ENCODE assay signal across 8 mouse cellular contexts in genomic region chr10:81183805-81184204, GRCm38 (mm10). TPM values are rescaled to one million over a fixed set of nuclear protein-coding genes. Genes with fewer than 3 reads are reported as not detected.
DNase-seq lines count a peak whose midpoint lies in the region; ATAC-seq and TF ChIP-seq lines count a peak whose summit lies in the region.
"Had no signal": no experiment of that assay in that cellular context is flagged by ENCODE, and none has a peak within 500 bp of the region (broad histone marks: within the 10 kb centered on the region; RNA-seq: fewer than 3 reads in every experiment).

Gene 4930442H23Rik (minus strand): TSS chr10:81183849.

- H3K27me3 ChIP-seq in neural tube, embryonic 11.5 days (ENCODE audit: control insufficient read depth, insufficient read depth, low read length): no peaks in the 10 kb centered on the region
- no peaks in the 10 kb centered on the region for H3K27me3 ChIP-seq in forebrain, embryonic 15.5 days
- no peaks in the 10 kb centered on the region for H3K27me3 ChIP-seq in liver, embryonic 11.5 days (replicated peaks; ENCODE audit: control insufficient read depth, insufficient read depth, low read length)
- H3K27me3 ChIP-seq in stomach, postnatal 0 days (ENCODE audit: control insufficient read depth, insufficient read depth, low read length): no peaks in the 10 kb centered on the region

- peak within 1 kb of the TSS; percentile 60 for H3K4me3 ChIP-seq in neural tube, embryonic 11.5 days (ENCODE audit: low read depth, low read length)
- peak within 1 kb of the TSS; percentile 72 for H3K4me3 ChIP-seq in forebrain, embryonic 15.5 days
- peak within 1 kb of the TSS; percentile 65 for H3K4me3 ChIP-seq in liver, embryonic 11.5 days (ENCODE audit: low read depth, low read length)
- peak within 1 kb of the TSS; percentile 58 for H3K4me3 ChIP-seq in stomach, postnatal 0 days (ENCODE audit: low read depth, low read length)

- no peak for TF ChIP-seq EP300 in stomach, postnatal 0 days (optimal IDR thresholded peaks at IDR 0.05)

- ATAC-seq in neural tube, embryonic 11.5 days (ENCODE audit: insufficient read depth, low FRiP score, low TSS enrichment): no peak
- ATAC-seq in forebrain, embryonic 15.5 days (replicated peaks): no peak
- no peak for ATAC-seq in liver, embryonic 11.5 days (replicated peaks; ENCODE audit: low FRiP score)
- no peak for ATAC-seq in stomach, postnatal 0 days (ENCODE audit: low FRiP score, low TSS enrichment)

- H3K9me3 ChIP-seq in neural tube, embryonic 11.5 days (ENCODE audit: control insufficient read depth, low read length): no peaks in the 10 kb centered on the region
- H3K9me3 ChIP-seq in forebrain, embryonic 15.5 days: no peaks in the 10 kb centered on the region
- H3K9me3 ChIP-seq in liver, embryonic 11.5 days (ENCODE audit: control insufficient read depth, low read length): no peaks in the 10 kb centered on the region
- H3K9me3 ChIP-seq in stomach, postnatal 0 days (ENCODE audit: control insufficient read depth, low read length): no peaks in the 10 kb centered on the region

- peak within 1 kb of the TSS; percentile 68 for H3K9ac ChIP-seq in neural tube, embryonic 11.5 days (ENCODE audit: low read length)
- H3K9ac ChIP-seq in forebrain, embryonic 15.5 days (replicated peaks): peak within 1 kb of the TSS; percentile 67
- H3K9ac ChIP-seq in liver, embryonic 11.5 days (ENCODE audit: low read depth, low read length): peak within 1 kb of the TSS; percentile 73
- peak within 1 kb of the TSS; percentile 70 for H3K9ac ChIP-seq in stomach, postnatal 0 days (ENCODE audit: low read length)

- no peak for DNase-seq in neural tube, embryonic 11.5 days (ENCODE audit: low spot score)
- no peak for DNase-seq in neural tube, embryonic 10.5 days (ENCODE audit: extremely low spot score, low spot score)
- no peak for DNase-seq in liver, embryonic 11.5 days (ENCODE audit: low spot score)
- no peak for DNase-seq in stomach, postnatal 0 days (ENCODE audit: low spot score)
- DNase-seq in spleen, postnatal 4 days (ENCODE audit: low spot score in 2 of 2): no peak
- DNase-seq in gastrocnemius, postnatal 14 days: no peak

- H3K27ac ChIP-seq in neural tube, embryonic 11.5 days (ENCODE audit: low read depth, low read length): 0 out of 2 replicates have a peak within 1 kb of the TSS, but pooled peaks have one; percentile 46
- peak within 1 kb of the TSS; percentile 90 for H3K27ac ChIP-seq in forebrain, embryonic 15.5 days (replicated peaks)
- H3K27ac ChIP-seq in liver, embryonic 11.5 days (ENCODE audit: low read depth, low read length): peak within 1 kb of the TSS; percentile 78
- H3K27ac ChIP-seq in stomach, postnatal 0 days (replicated peaks): peak within 1 kb of the TSS; percentile 94

- 85% methylated on average over 5 of the region's 5 CpGs for WGBS in neural tube, embryonic 11.5 days
- 88% methylated on average over 5 of the region's 5 CpGs for WGBS in forebrain, embryonic 15.5 days
- 71% methylated on average over 5 of the region's 5 CpGs for whole genome bisulfite sequencing in liver, embryonic 11.5 days
- 83% methylated on average over 5 of the region's 5 CpGs for WGBS in stomach, postnatal 0 days

- TF ChIP-seq CTCF in stomach, postnatal 0 days (IDR thresholded peaks at IDR 0.05; ENCODE audit: low read depth): no peak

- intact Hi-C loops in gastrocnemius, postnatal 14 days (cut with DNase I; ENCODE audit: low total_unique reads): no loop called here

- peaks cover 4% of the 10 kb centered on the region; the same call in 1 of the 2 replicates for H3K4me1 ChIP-seq in neural tube, embryonic 11.5 days (ENCODE audit: control insufficient read depth, insufficient read depth, low read length)
- H3K4me1 ChIP-seq in forebrain, embryonic 15.5 days: peaks cover 31% of the 10 kb centered on the region
- H3K4me1 ChIP-seq in liver, embryonic 11.5 days (replicated peaks; ENCODE audit: control insufficient read depth, insufficient read depth, low read length): peaks cover 19% of the 10 kb centered on the region
- peaks cover 8% of the 10 kb centered on the region; the same call in 1 of the 2 replicates for H3K4me1 ChIP-seq in stomach, postnatal 0 days (replicated peaks; ENCODE audit: control insufficient read depth, insufficient read depth)

- H3K4me2 ChIP-seq in neural tube, embryonic 11.5 days (ENCODE audit: low read depth): peak within 1 kb of the TSS; percentile 63
- peak within 1 kb of the TSS; percentile 49 for H3K4me2 ChIP-seq in forebrain, embryonic 15.5 days (replicated peaks)
- peak within 1 kb of the TSS; percentile 82 for H3K4me2 ChIP-seq in liver, embryonic 11.5 days
- peak within 1 kb of the TSS; percentile 64 for H3K4me2 ChIP-seq in stomach, postnatal 0 days (replicated peaks; ENCODE audit: low read depth)

- H3K36me3 ChIP-seq in neural tube, embryonic 11.5 days (ENCODE audit: control insufficient read depth, insufficient read depth, low read length): peaks cover 32% of the 10 kb centered on the region
- H3K36me3 ChIP-seq in forebrain, embryonic 15.5 days: peaks cover 54% of the 10 kb centered on the region
- peaks cover 52% of the 10 kb centered on the region for H3K36me3 ChIP-seq in liver, embryonic 11.5 days (ENCODE audit: control insufficient read depth, insufficient read depth, low read length)
- H3K36me3 ChIP-seq in stomach, postnatal 0 days (ENCODE audit: control insufficient read depth, insufficient read depth, low read length): peaks cover 34% of the 10 kb centered on the region

RNA-seq across cellular contexts. Expression of gene 4930442H23Rik, which starts in this region (rescaled TPM):
- polyA plus RNA-seq in neural tube, embryonic 11.5 days (2014; fragmentation: Nextera tagmentation; extraction: Ambion mirVana): not detected in 2 replicates
- polyA plus RNA-seq in forebrain, embryonic 15.5 days (2015; fragmentation: Nextera tagmentation; extraction: Ambion mirVana): 0.14 and 0.19 TPM in 2 replicates
- polyA plus RNA-seq in liver, embryonic 11.5 days (2014; fragmentation: Nextera tagmentation; extraction: Ambion mirVana): not detected in 2 replicates
- polyA plus RNA-seq in stomach, postnatal 0 days (2015; fragmentation: Nextera tagmentation; extraction: Ambion mirVana): 0.07 TPM in 1 of 2 replicates, not detected in the other
- not detected for total RNA-seq in gastrocnemius, postnatal 14 days (2021)
- total RNA-seq: megakaryocyte progenitor cell, adult 5-6 weeks had no signal
